Mouse (Mus musculus) kidney, adult 2 months (tissue): ENCODE measurements at regions not wholly inside any gene's neighbourhood (a gene's known extent, or its start where the extent isn't known, plus 50 kb on each side); places are given as distances from the start of the nearest gene placed in this dataset.

Experiments used
- CTCF ChIP-seq: fragments of 200-500 bp; conservative IDR thresholded peaks from 2 replicates; pipeline ENCODE4 v1.5.1; 2011; ENCODE audit warnings: low read depth, mild to moderate bottlenecking, control low read depth, low read length, moderate library complexity, mixed read lengths; ENCODE audit not compliant: insufficient read depth, insufficient read length
- POLR2A ChIP-seq: fragments of 200-500 bp; IDR thresholded peaks from one replicate; pipeline ENCODE4 v1.6.1; 2011; ENCODE audit warnings: low read depth, low read length, control low read depth

- no peak for TF ChIP-seq CTCF
- TF ChIP-seq POLR2A: no peak
Measured at GRCm38 (mm10) chr13:113477901-113478510, 140.4 kb downstream of the Snx18 start.
